Mouse (Mus musculus): Measurements from ENCODE around the gene Stxbp5.

Stxbp5 gene

GRCm38 (mm10) chr10:9857850-9858249, 43.0 kb downstream of the Stxbp5 start:
- no peak for DNase-seq (ENCODE audit: low read depth, low spot score)

- no peak for DNase-seq (ENCODE audit: low read depth, low spot score)
Observed at GRCm38 (mm10) chr10:9856792-9857191, 44.1 kb downstream of the Stxbp5 start.

- no peak for DNase-seq (ENCODE audit: low read depth, low spot score)
Observed at GRCm38 (mm10) chr10:9846408-9846807, 54.5 kb downstream of the Stxbp5 start.

- DNase-seq (ENCODE audit: low read depth, low spot score), result peak; percentile 54
Observed at GRCm38 (mm10) chr10:9839408-9839807, 61.5 kb downstream of the Stxbp5 start.

- DNase-seq (ENCODE audit: low read depth, low spot score), result no peak
Observed at GRCm38 (mm10) chr10:9834986-9835385, 65.9 kb downstream of the Stxbp5 start.

GRCm38 (mm10) chr10:9832937-9833336, 67.9 kb downstream of the Stxbp5 start:
- DNase-seq (ENCODE audit: low read depth, low spot score), result no peak

- no peak for DNase-seq (ENCODE audit: low read depth, low spot score)
Observed at GRCm38 (mm10) chr10:9829744-9830143, 71.1 kb downstream of the Stxbp5 start.

- DNase-seq (ENCODE audit: low read depth, low spot score), result peak; percentile 31
Observed at GRCm38 (mm10) chr10:9821299-9821698, 79.6 kb downstream of the Stxbp5 start.

GRCm38 (mm10) chr10:9818574-9818973, 82.3 kb downstream of the Stxbp5 start:
- DNase-seq (ENCODE audit: low read depth, low spot score), result no peak

GRCm38 (mm10) chr10:9813926-9814325, 87.0 kb downstream of the Stxbp5 start:
- DNase-seq (ENCODE audit: low read depth, low spot score), result no peak

GRCm38 (mm10) chr10:9807596-9807995, 93.3 kb downstream of the Stxbp5 start:
- DNase-seq (ENCODE audit: low read depth, low spot score), result no peak

- DNase-seq (ENCODE audit: low read depth, low spot score), result no peak
Observed at GRCm38 (mm10) chr10:9805341-9805740, 95.5 kb downstream of the Stxbp5 start.

GRCm38 (mm10) chr10:9803126-9803525, 97.8 kb downstream of the Stxbp5 start:
- DNase-seq (ENCODE audit: low read depth, low spot score), result peak; percentile 92

GRCm38 (mm10) chr10:9801571-9801970, 99.3 kb downstream of the Stxbp5 start:
- peak; percentile 71 for DNase-seq (ENCODE audit: low read depth, low spot score)

- DNase-seq (ENCODE audit: low read depth, low spot score), result no peak
Observed at GRCm38 (mm10) chr10:9799085-9799484, 101.8 kb downstream of the Stxbp5 start.

- DNase-seq (ENCODE audit: low read depth, low spot score), result no peak
Observed at GRCm38 (mm10) chr10:9796429-9796828, 104.5 kb downstream of the Stxbp5 start.

- DNase-seq (ENCODE audit: low read depth, low spot score), result no peak
Observed at GRCm38 (mm10) chr10:9794429-9794828, 106.5 kb downstream of the Stxbp5 start.

GRCm38 (mm10) chr10:9790947-9791346, 109.9 kb downstream of the Stxbp5 start:
- peak; percentile 30 for DNase-seq (ENCODE audit: low read depth, low spot score)

GRCm38 (mm10) chr10:9786461-9786860, 114.4 kb downstream of the Stxbp5 start:
- peak; percentile 77 for DNase-seq (ENCODE audit: low read depth, low spot score)

GRCm38 (mm10) chr10:9785651-9786050, 115.2 kb downstream of the Stxbp5 start:
- DNase-seq (ENCODE audit: low read depth, low spot score), result no peak

- no peak for DNase-seq (ENCODE audit: low read depth, low spot score)
Observed at GRCm38 (mm10) chr10:9779864-9780263, 121.0 kb downstream of the Stxbp5 start.

- DNase-seq (ENCODE audit: low read depth, low spot score), result no peak
Observed at GRCm38 (mm10) chr10:9770261-9770660, 130.6 kb downstream of the Stxbp5 start.

GRCm38 (mm10) chr10:9763831-9764230, 137.0 kb downstream of the Stxbp5 start:
- DNase-seq (ENCODE audit: low read depth, low spot score), result no peak

- no peak for DNase-seq (ENCODE audit: low read depth, low spot score)
Observed at GRCm38 (mm10) chr10:9760264-9760663, 140.6 kb downstream of the Stxbp5 start.

Data from R1 (cell line).